In genomic region chr10:80930361-80931152, GRCm38 (mm10) we compare ENCODE assay signal across 8 mouse cellular contexts. TPM values are rescaled to one million over a fixed set of nuclear protein-coding genes. Genes with fewer than 3 reads are reported as not detected.
DNase-seq lines count a peak whose midpoint lies in the region; ATAC-seq and TF ChIP-seq lines count a peak whose summit lies in the region.

No protein-coding gene starts in this region.

- peaks cover 13% of the 10 kb centered on the region for H3K79me2 ChIP-seq in MEL (ENCODE audit: control insufficient read depth, insufficient read depth, low read length, poor library complexity)

- intact Hi-C loops in heart, postnatal 36 days (cut with DNase I) = loop anchor here (1.0 kb wide), 1 partner anchor 25 kb away; no protein-coding TSS in a partner anchor

- no peak for ATAC-seq in kidney, embryonic 16.5 days (ENCODE audit: low FRiP score, low TSS enrichment)
- no peak for ATAC-seq in embryonic facial prominence, embryonic 14.5 days (ENCODE audit: low read depth)
- no peak for ATAC-seq in limb, embryonic 12.5 days (ENCODE audit: insufficient number of reproducible peaks, insufficient read depth, low FRiP score, low TSS enrichment, low read depth)

- peaks cover 44% of the 10 kb centered on the region for H3K27me3 ChIP-seq in kidney, embryonic 16.5 days (ENCODE audit: insufficient read depth, low read length)
- no peaks in the 10 kb centered on the region for H3K27me3 ChIP-seq in MEL (ENCODE audit: control insufficient read depth in 1 of 2, insufficient read depth in 2 of 2, low read length in 2 of 2)
- H3K27me3 ChIP-seq in embryonic facial prominence, embryonic 14.5 days (replicated peaks; ENCODE audit: control insufficient read depth, insufficient read depth, low read length) = peaks cover 15% of the 10 kb centered on the region
- peaks cover 50% of the 10 kb centered on the region for H3K27me3 ChIP-seq in limb, embryonic 12.5 days

- DNase-seq in kidney, postnatal 14 days = no peak
- DNase-seq in MEL (ENCODE audit: low read depth, low spot score) = peak; percentile 58
- peak; percentile 43 for DNase-seq in embryonic facial prominence, embryonic 14.5 days (ENCODE audit: low spot score)
- DNase-seq in heart, postnatal 36 days = peak; percentile 42 to 52
- DNase-seq in natural killer cell, adult 2 months (ENCODE audit: low spot score in 2 of 2) = peak; percentile 67 to 73
- DNase-seq in retina, postnatal 1 day = no peak

- no peak for TF ChIP-seq POLR2A in MEL (IDR thresholded peaks at IDR 0.05; ENCODE audit: control insufficient read depth in 1 of 2, insufficient read depth in 1 of 2, low read depth in 1 of 2, low read length in 2 of 2, poor library complexity in 1 of 2)

- no peak for TF ChIP-seq RAD21 in MEL (IDR thresholded peaks at IDR 0.05; ENCODE audit: low read depth, low read length)

- 0 out of 2 replicates have a peak overlapping the region, but pooled peaks have one; percentile 17 for H3K27ac ChIP-seq in kidney, embryonic 16.5 days (ENCODE audit: low read length)
- H3K27ac ChIP-seq in MEL (ENCODE audit: control insufficient read depth, low read depth, low read length) = peak overlapping the region; percentile 20; the same call in 1 of the 2 replicates
- H3K27ac ChIP-seq in embryonic facial prominence, embryonic 14.5 days (replicated peaks; ENCODE audit: low read depth, low read length) = peak overlapping the region; percentile 56; the same call in 1 of the 2 replicates
- peak overlapping the region; percentile 59; the same call in 1 of the 2 replicates for H3K27ac ChIP-seq in limb, embryonic 12.5 days

- H3K9ac ChIP-seq in kidney, embryonic 16.5 days (replicated peaks; ENCODE audit: low read length) = peak overlapping the region; percentile 81
- H3K9ac ChIP-seq in MEL (ENCODE audit: control insufficient read depth, low read depth, low read length, poor library complexity, severe bottlenecking) = peak overlapping the region; percentile 63
- peak overlapping the region; percentile 73 for H3K9ac ChIP-seq in embryonic facial prominence, embryonic 14.5 days (ENCODE audit: low read depth, low read length)
- peak overlapping the region; percentile 73 for H3K9ac ChIP-seq in limb, embryonic 12.5 days (replicated peaks)

- H3K9me3 ChIP-seq in kidney, embryonic 16.5 days (ENCODE audit: low read length) = no peaks in the 10 kb centered on the region
- no peaks in the 10 kb centered on the region for H3K9me3 ChIP-seq in MEL (replicated peaks; ENCODE audit: insufficient read depth, low read length)
- H3K9me3 ChIP-seq in embryonic facial prominence, embryonic 14.5 days (ENCODE audit: control insufficient read depth, low read length) = no peaks in the 10 kb centered on the region
- no peaks in the 10 kb centered on the region for H3K9me3 ChIP-seq in limb, embryonic 12.5 days

- H3K4me1 ChIP-seq in kidney, embryonic 16.5 days (ENCODE audit: insufficient read depth, low read length) = peaks cover 49% of the 10 kb centered on the region
- peaks cover 5 to 19% of the 10 kb centered on the region in 2 experiments for H3K4me1 ChIP-seq in MEL (ENCODE audit: control insufficient read depth in 1 of 2, insufficient read depth in 2 of 2, low read length in 2 of 2)
- H3K4me1 ChIP-seq in embryonic facial prominence, embryonic 14.5 days (ENCODE audit: control insufficient read depth, insufficient read depth, low read length) = peaks cover 48% of the 10 kb centered on the region
- H3K4me1 ChIP-seq in limb, embryonic 12.5 days (replicated peaks) = peaks cover 56% of the 10 kb centered on the region

- no peak for TF ChIP-seq CTCF in MEL (IDR thresholded peaks at IDR 0.05 in 2 of 3, conservative IDR thresholded peaks at IDR 0.05 in 1 of 3; ENCODE audit: control insufficient read depth in 1 of 3, insufficient read depth in 1 of 3, low read depth in 2 of 3, low read length in 3 of 3, poor library complexity in 1 of 3, severe bottlenecking in 1 of 3)

- WGBS in kidney, embryonic 16.5 days = under 1% methylated on average over 45 of the region's 45 CpGs
- 1% methylated on average over 42 of the region's 45 CpGs for WGBS in embryonic facial prominence, embryonic 14.5 days
- under 1% methylated on average over 45 of the region's 45 CpGs for WGBS in limb, embryonic 12.5 days

- TF ChIP-seq EP300 in MEL (IDR thresholded peaks at IDR 0.05; ENCODE audit: low read depth in 1 of 2, low read length in 2 of 2) = no peak

- H3K4me3 ChIP-seq in kidney, embryonic 16.5 days (ENCODE audit: low read length) = peak overlapping the region; percentile 64
- H3K4me3 ChIP-seq in MEL (ENCODE audit: control insufficient read depth in 1 of 2, insufficient read depth in 1 of 2, low read depth in 2 of 2, low read length in 2 of 2) = peak overlapping the region; percentile 48 to 60
- H3K4me3 ChIP-seq in embryonic facial prominence, embryonic 14.5 days (ENCODE audit: low read depth, low read length) = peak overlapping the region; percentile 63
- H3K4me3 ChIP-seq in limb, embryonic 12.5 days (replicated peaks) = peak overlapping the region; percentile 61

- no peaks in the 10 kb centered on the region for H3K36me3 ChIP-seq in kidney, embryonic 16.5 days (ENCODE audit: insufficient read depth, low read length)
- H3K36me3 ChIP-seq in MEL (ENCODE audit: control insufficient read depth in 1 of 2, insufficient read depth in 2 of 2, low read length in 2 of 2) = peaks cover 0 to 11% of the 10 kb centered on the region in 2 experiments; a peak in 2 of 4 replicates
- H3K36me3 ChIP-seq in embryonic facial prominence, embryonic 14.5 days (ENCODE audit: control insufficient read depth, insufficient read depth, low read length) = no peaks in the 10 kb centered on the region
- no peaks in the 10 kb centered on the region for H3K36me3 ChIP-seq in limb, embryonic 12.5 days

- peak overlapping the region; percentile 93 for H3K4me2 ChIP-seq in kidney, embryonic 16.5 days (replicated peaks; ENCODE audit: low read depth, low read length)
- H3K4me2 ChIP-seq in embryonic facial prominence, embryonic 14.5 days (ENCODE audit: low read depth, low read length) = peak overlapping the region; percentile 94
- H3K4me2 ChIP-seq in limb, embryonic 12.5 days = peak overlapping the region; percentile 90

TF ChIP-seq in MEL, 35 proteins besides CTCF, POLR2A, EP300 and RAD21:
- TF ChIP-seq JUND (IDR thresholded peaks at IDR 0.05; ENCODE audit: low read depth, low read length) (no peak), GATA1 (IDR thresholded peaks at IDR 0.05; ENCODE audit: low read depth, low read length) (no peak), ETS1 (IDR thresholded peaks at IDR 0.05; ENCODE audit: low read depth, low read length) (no peak), SIN3A (IDR thresholded peaks at IDR 0.05; ENCODE audit: low read length) (no peak; the same call in 1 of the 2 replicates), TAL1 (IDR thresholded peaks at IDR 0.05; ENCODE audit: low read length) (no peak), BHLHE40 (IDR thresholded peaks at IDR 0.05; ENCODE audit: borderline replicate concordance, low read depth, low read length) (no peak), SMC3 (IDR thresholded peaks at IDR 0.05; ENCODE audit: low read depth, low read length) (no peak), MAFK (IDR thresholded peaks at IDR 0.05; ENCODE audit: borderline replicate concordance, low read depth, low read length) (no peak), POLR2AphosphoS2 (IDR thresholded peaks at IDR 0.05; ENCODE audit: low read length) (no peak), MXI1 (IDR thresholded peaks at IDR 0.05; ENCODE audit: low read depth, low read length) (no peak), GABPA (IDR thresholded peaks at IDR 0.05; ENCODE audit: low read depth, low read length) (no peak), POLR2AphosphoS5 (IDR thresholded peaks at IDR 0.05; ENCODE audit: borderline replicate concordance, low read depth, low read length) (no peak), USF1 (IDR thresholded peaks at IDR 0.05; ENCODE audit: low read depth, low read length) (no peak)

RNA-seq across cellular contexts. Expression of gene Gadd45b, which starts 0.7 kb away (rescaled TPM):
- polyA plus RNA-seq in kidney, embryonic 16.5 days (2015; fragmentation: Nextera tagmentation; extraction: Ambion mirVana) = 22.3 and 24.1 TPM in 2 replicates
- 13.3 and 13.4 TPM in 2 replicates for total RNA-seq in MEL (2012; rRNA removed)
- polyA plus RNA-seq in MEL (2012; ENCODE audit: insufficient read depth in 1 of 2, insufficient read length in 2 of 2, low read depth in 1 of 2, low replicate concordance in 2 of 2, missing spikeins in 1 of 2) = 10 to 100 TPM in 1 of 2 experiments, not detected in 1; 10.1 TPM
- polyA plus RNA-seq in embryonic facial prominence, embryonic 14.5 days (2014; fragmentation: Nextera tagmentation; extraction: Ambion mirVana) = 35.5 and 39.9 TPM in 2 replicates
- total RNA-seq in heart, postnatal 36 days (2021) = 10 to 100 TPM; 11.0 to 18.7 TPM
- 19.4 and 20.6 TPM in 2 replicates for polyA plus RNA-seq in limb, embryonic 12.5 days (2016; fragmentation: Nextera tagmentation; extraction: Ambion mirVana)

RNA-seq across cellular contexts. Expression of gene Lmnb2, which starts 12.5 kb away (rescaled TPM):
- polyA plus RNA-seq in kidney, embryonic 16.5 days (2015; fragmentation: Nextera tagmentation; extraction: Ambion mirVana) = 61.8 and 62.4 TPM in 2 replicates
- 28.4 and 32.8 TPM in 2 replicates for total RNA-seq in MEL (2012; rRNA removed)
- polyA plus RNA-seq in MEL (2012; ENCODE audit: insufficient read depth in 1 of 2, insufficient read length in 2 of 2, low read depth in 1 of 2, low replicate concordance in 2 of 2, missing spikeins in 1 of 2) = 10 to 100 TPM in 1 of 2 experiments, not detected in 1; 29.9 TPM
- polyA plus RNA-seq in embryonic facial prominence, embryonic 14.5 days (2014; fragmentation: Nextera tagmentation; extraction: Ambion mirVana) = 21.6 and 22.9 TPM in 2 replicates
- total RNA-seq in heart, postnatal 36 days (2021) = 1 to 10 TPM; 3.6 to 4.9 TPM
- polyA plus RNA-seq in limb, embryonic 12.5 days (2016; fragmentation: Nextera tagmentation; extraction: Ambion mirVana) = 74.8 and 75.2 TPM in 2 replicates

RNA-seq across cellular contexts. Expression of gene Timm13, which starts 29.8 kb away (rescaled TPM):
- polyA plus RNA-seq in kidney, embryonic 16.5 days (2015; fragmentation: Nextera tagmentation; extraction: Ambion mirVana) = 361 and 376 TPM in 2 replicates
- total RNA-seq in MEL (2012; rRNA removed) = 349 and 366 TPM in 2 replicates
- polyA plus RNA-seq in MEL (2012; ENCODE audit: insufficient read depth in 1 of 2, insufficient read length in 2 of 2, low read depth in 1 of 2, low replicate concordance in 2 of 2, missing spikeins in 1 of 2) = 100 to 1,000 TPM; 329 to 645 TPM
- polyA plus RNA-seq in embryonic facial prominence, embryonic 14.5 days (2014; fragmentation: Nextera tagmentation; extraction: Ambion mirVana) = 325 and 348 TPM in 2 replicates
- 100 to 1,000 TPM; 129 to 145 TPM for total RNA-seq in heart, postnatal 36 days (2021)
- 318 and 327 TPM in 2 replicates for polyA plus RNA-seq in limb, embryonic 12.5 days (2016; fragmentation: Nextera tagmentation; extraction: Ambion mirVana)

RNA-seq across cellular contexts. Expression of gene Tmprss9, which starts 58.9 kb away (rescaled TPM):
- 0.08 TPM in 1 of 2 replicates, not detected in the other for polyA plus RNA-seq in kidney, embryonic 16.5 days (2015; fragmentation: Nextera tagmentation; extraction: Ambion mirVana)
- total RNA-seq in MEL (2012; rRNA removed) = 0.07 and 0.15 TPM in 2 replicates
- under 1 TPM in 1 of 2 experiments, not detected in 1; 0.25 TPM for polyA plus RNA-seq in MEL (2012; ENCODE audit: insufficient read depth in 1 of 2, insufficient read length in 2 of 2, low read depth in 1 of 2, low replicate concordance in 2 of 2, missing spikeins in 1 of 2)
- polyA plus RNA-seq in embryonic facial prominence, embryonic 14.5 days (2014; fragmentation: Nextera tagmentation; extraction: Ambion mirVana) = 0.06 and 0.08 TPM in 2 replicates
- total RNA-seq in heart, postnatal 36 days (2021) = not detected
- 0.08 TPM in 1 of 2 replicates, not detected in the other for polyA plus RNA-seq in limb, embryonic 12.5 days (2016; fragmentation: Nextera tagmentation; extraction: Ambion mirVana)

Comparison
In these comparisons a context has a peak if more than half of its experiments do, and no peak if none do; other contexts are left out.
1. DNase-seq: peak in MEL (single experiment), embryonic facial prominence, embryonic 14.5 days (single experiment), heart, postnatal 36 days (2 of 2) and natural killer cell, adult 2 months (2 of 2); none in kidney, postnatal 14 days (single experiment) and retina, postnatal 1 day (single experiment).
2. Peak in every context shown above with its lines, with median percentiles within 50 percentile points of each other: H3K27ac ChIP-seq, H3K4me2 ChIP-seq, H3K4me3 ChIP-seq and H3K9ac ChIP-seq.